Mouse (Mus musculus): ENCODE data around the gene Hist1h1a.

DNA sequence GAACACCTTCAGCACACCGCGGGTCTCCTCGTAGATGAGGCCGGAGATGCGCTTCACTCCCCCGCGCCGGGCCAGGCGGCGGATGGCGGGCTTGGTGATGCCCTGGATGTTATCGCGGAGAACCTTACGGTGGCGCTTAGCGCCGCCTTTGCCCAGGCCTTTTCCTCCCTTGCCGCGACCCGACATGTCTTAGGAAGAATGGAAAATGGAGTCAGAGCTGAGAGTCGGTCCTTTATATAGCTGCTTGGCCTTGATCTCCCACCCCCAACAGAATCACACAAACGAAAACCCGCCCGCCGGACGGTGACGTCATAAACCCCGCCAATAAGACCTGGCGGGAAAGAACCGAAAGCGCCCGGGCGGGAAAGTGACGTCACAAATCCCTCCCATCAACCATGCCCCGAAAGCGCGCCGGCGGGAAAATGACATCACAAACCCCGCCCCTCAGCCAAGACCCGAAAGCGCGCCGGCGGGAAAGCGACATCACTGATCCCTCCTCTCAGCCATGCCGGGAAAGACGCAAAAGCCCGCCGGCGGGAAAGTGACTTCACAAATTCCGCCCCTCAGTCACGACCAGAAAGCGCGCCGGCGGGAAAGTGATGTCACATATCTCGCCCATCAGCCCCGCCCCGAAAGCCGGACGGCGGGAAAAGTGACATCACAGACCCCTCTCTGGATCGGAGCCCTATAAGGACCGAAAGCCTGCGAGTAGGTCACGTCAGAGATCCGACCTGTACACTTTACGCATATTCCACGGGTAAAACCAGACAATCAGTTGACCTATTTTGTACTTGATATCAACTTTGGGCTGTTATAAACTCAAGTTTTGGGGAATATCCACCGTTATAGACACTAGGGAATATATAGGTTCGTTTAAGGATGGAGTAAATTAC, 2.2 kb upstream of the Hist1h1a start, which contains the start of gene Hist1h4a:
- no peak for TF ChIP-seq CTCF (conservative IDR thresholded peaks at IDR 0.05; ENCODE audit: insufficient read depth, insufficient read length, low read depth, low read length)
- TF ChIP-seq POLR2A (IDR thresholded peaks at IDR 0.05; ENCODE audit: low read depth, low read length) = peak; percentile 68

Measured in kidney, adult 2 months (tissue).